Mouse (Mus musculus) MEL (cell line): ENCODE data around the gene Pakap.

Experiments
- CHD2 ChIP-seq: IDR thresholded peaks from 2 replicates; pipeline ENCODE4 v1.6.1; 2011; ENCODE audit warnings: low read length, improper control_type of control experiment
- CTCF ChIP-seq, 3 experiments: IDR thresholded peaks in 2 of 3; conservative IDR thresholded peaks in 1 of 3; 2 replicates each; pipeline ENCODE4 v1.5.1; 2011 to 2012; ENCODE audit warnings: low read length in 3 of 3, low read depth in 2 of 3, mild to moderate bottlenecking in 2 of 3, improper control_type of control experiment in 1 of 3, inconsistent platforms in 1 of 3, mixed read lengths in 1 of 3, moderate library complexity in 1 of 3; ENCODE audit not compliant: control insufficient read depth in 1 of 3, insufficient read depth in 1 of 3, poor library complexity in 1 of 3, severe bottlenecking in 1 of 3
- KAT2A ChIP-seq: conservative IDR thresholded peaks from 2 replicates; pipeline ENCODE4 v1.6.1; 2012; ENCODE audit warnings: low read depth, low read length, improper control_type of control experiment, inconsistent platforms
- NELFE ChIP-seq: IDR thresholded peaks from 2 replicates; pipeline ENCODE4 v1.6.1; 2011; ENCODE audit warnings: low read depth, low read length, improper control_type of control experiment
- POLR2A ChIP-seq, 2 experiments: IDR thresholded peaks; 2 replicates each; pipeline ENCODE4 v1.6.1; 2011 to 2012; ENCODE audit warnings: low read length in 2 of 2, mild to moderate bottlenecking in 2 of 2, control low read depth in 1 of 2, improper control_type of control experiment in 1 of 2, low read depth in 1 of 2, moderate library complexity in 1 of 2; ENCODE audit not compliant: control insufficient read depth in 1 of 2, insufficient read depth in 1 of 2, poor library complexity in 1 of 2
- POLR2AphosphoS5 ChIP-seq: IDR thresholded peaks from 2 replicates; pipeline ENCODE4 v1.6.1; 2012; ENCODE audit warnings: low read depth, borderline replicate concordance, mild to moderate bottlenecking, inconsistent platforms, low read length, moderate library complexity, mixed read lengths
- TBP ChIP-seq: IDR thresholded peaks from 2 replicates; pipeline ENCODE4 v1.8.0; 2011; ENCODE audit warnings: low read depth, low read length, improper control_type of control experiment
- UBTF ChIP-seq: IDR thresholded peaks from 2 replicates; pipeline ENCODE4 v1.6.1; 2012; ENCODE audit warnings: low read depth, mild to moderate bottlenecking, inconsistent platforms, low read length, improper control_type of control experiment, moderate library complexity, borderline replicate concordance; ENCODE audit not compliant: insufficient read depth
- USF1 ChIP-seq: IDR thresholded peaks from 2 replicates; pipeline ENCODE4 v1.6.1; 2014; ENCODE audit warnings: low read depth, mild to moderate bottlenecking, inconsistent platforms, low read length, improper control_type of control experiment, moderate library complexity

DNA sequence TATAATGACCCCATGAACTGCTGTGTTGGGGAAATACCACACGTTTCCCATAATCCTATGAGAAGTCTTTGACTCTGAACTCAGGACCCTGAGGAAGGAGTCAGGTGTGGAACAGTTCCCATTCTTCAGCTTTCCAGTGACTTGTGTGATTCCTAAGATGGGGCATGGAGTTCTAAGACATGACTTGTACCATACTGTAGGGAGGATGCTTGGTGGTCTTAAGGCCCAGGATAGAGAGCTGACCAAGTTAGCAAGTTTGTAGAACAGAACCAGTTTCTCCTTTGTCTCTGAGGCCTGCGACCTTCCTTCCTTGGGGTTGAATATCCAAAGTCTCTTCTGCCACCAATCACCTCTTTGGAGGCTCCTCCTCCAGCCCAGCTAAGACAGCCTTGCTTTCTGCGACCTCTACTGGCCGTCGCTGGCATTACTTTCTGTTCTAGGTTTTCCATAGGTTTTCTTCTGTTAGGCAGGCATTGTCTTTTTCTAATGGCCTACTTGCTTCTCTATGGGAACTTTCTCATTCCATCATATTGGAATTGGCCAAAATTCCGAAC lies 311.9 kb downstream of the Pakap start:
- TF ChIP-seq CTCF (IDR thresholded peaks at IDR 0.05 in 2 of 3, conservative IDR thresholded peaks at IDR 0.05 in 1 of 3; ENCODE audit: control insufficient read depth in 1 of 3, insufficient read depth in 1 of 3, low read depth in 2 of 3, low read length in 3 of 3, poor library complexity in 1 of 3, severe bottlenecking in 1 of 3) (peak in 2 of 3 experiments; percentile 91 to 92), USF1 (no peak), TBP (no peak), NELFE (no peak), UBTF (no peak), CHD2 (no peak), POLR2A (IDR thresholded peaks at IDR 0.05; ENCODE audit: control insufficient read depth in 1 of 2, insufficient read depth in 1 of 2, low read depth in 1 of 2, low read length in 2 of 2, poor library complexity in 1 of 2) (no peak), KAT2A (no peak), POLR2AphosphoS5 (no peak)
